Mouse (Mus musculus) bone marrow macrophage, adult 2 months (primary cell): ENCODE measurements at regions not wholly inside any gene's neighbourhood (a gene's known extent, or its start where the extent isn't known, plus 50 kb on each side); places are given as distances from the start of the nearest gene placed in this dataset.
A peak's percentile ranks its signal among the peaks of the same experiment; 100 is the strongest.

Experiments
- H3K27ac ChIP-seq: 2 replicates; pipeline ENCODE4 v1.5.1; 2012; ENCODE audit warnings: low read depth, low read length; ENCODE audit not compliant: insufficient read depth
- H3K4me1 ChIP-seq: 2 replicates; pipeline ENCODE4 v1.6.1; 2012; ENCODE audit warnings: low read length; ENCODE audit not compliant: control insufficient read depth, insufficient read depth
- H3K4me3 ChIP-seq: 2 replicates; pipeline ENCODE4 v1.5.1; 2012; ENCODE audit warnings: mild to moderate bottlenecking, low read length, moderate library complexity; ENCODE audit not compliant: insufficient read depth
- CTCF ChIP-seq: IDR thresholded peaks from 2 replicates; pipeline ENCODE4 v1.5.1; 2012; ENCODE audit warnings: low read depth, mild to moderate bottlenecking, low read length, moderate library complexity
- POLR2A ChIP-seq: IDR thresholded peaks from 2 replicates; pipeline ENCODE4 v1.6.1; 2012; ENCODE audit warnings: mild to moderate bottlenecking, low read depth, low read length, borderline replicate concordance

GRCm38 (mm10) chr6:49582040-49582707 lies 186.8 kb downstream of the Stk31 start:
- Histone ChIP-seq H3K4me3 (no peak overlapping the region), H3K27ac (no peak overlapping the region), H3K4me1 (peaks cover 49% of the 10 kb centered on the region)
- TF ChIP-seq CTCF: no peak
- TF ChIP-seq POLR2A: no peak

DNA sequence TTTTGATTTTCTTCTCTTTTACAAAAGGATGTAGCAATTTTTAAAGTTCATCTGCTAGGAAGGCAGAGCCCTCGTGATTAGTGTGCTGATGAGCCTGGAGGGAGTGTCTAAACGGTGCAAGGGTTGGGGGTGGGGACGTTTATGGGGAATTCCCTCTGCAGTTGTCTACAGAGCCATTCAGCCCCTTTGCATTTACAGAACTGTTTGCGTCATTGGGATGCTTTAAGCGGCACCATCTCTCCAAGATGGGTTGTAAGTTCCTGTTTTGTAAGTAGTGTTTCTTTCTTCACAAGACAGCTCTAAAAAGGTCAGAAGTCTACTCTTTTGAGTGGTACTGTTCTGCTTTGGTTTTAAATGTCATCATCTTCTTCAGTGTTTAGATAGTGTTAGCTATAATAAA lies 191.1 kb downstream of the Stk31 start:
- TF ChIP-seq CTCF (no peak), POLR2A (no peak)
- H3K27ac ChIP-seq: peak overlapping the region; percentile 47
- H3K4me3 ChIP-seq: no peak overlapping the region
- peaks cover 45% of the 10 kb centered on the region for H3K4me1 ChIP-seq

GRCm38 (mm10) chr6:49588677-49589076 lies 193.3 kb downstream of the Stk31 start:
- Histone ChIP-seq H3K4me3 (no peak overlapping the region), H3K4me1 (peaks cover 38% of the 10 kb centered on the region), H3K27ac (no peak overlapping the region)
- TF ChIP-seq CTCF (no peak), POLR2A (no peak)

DNA sequence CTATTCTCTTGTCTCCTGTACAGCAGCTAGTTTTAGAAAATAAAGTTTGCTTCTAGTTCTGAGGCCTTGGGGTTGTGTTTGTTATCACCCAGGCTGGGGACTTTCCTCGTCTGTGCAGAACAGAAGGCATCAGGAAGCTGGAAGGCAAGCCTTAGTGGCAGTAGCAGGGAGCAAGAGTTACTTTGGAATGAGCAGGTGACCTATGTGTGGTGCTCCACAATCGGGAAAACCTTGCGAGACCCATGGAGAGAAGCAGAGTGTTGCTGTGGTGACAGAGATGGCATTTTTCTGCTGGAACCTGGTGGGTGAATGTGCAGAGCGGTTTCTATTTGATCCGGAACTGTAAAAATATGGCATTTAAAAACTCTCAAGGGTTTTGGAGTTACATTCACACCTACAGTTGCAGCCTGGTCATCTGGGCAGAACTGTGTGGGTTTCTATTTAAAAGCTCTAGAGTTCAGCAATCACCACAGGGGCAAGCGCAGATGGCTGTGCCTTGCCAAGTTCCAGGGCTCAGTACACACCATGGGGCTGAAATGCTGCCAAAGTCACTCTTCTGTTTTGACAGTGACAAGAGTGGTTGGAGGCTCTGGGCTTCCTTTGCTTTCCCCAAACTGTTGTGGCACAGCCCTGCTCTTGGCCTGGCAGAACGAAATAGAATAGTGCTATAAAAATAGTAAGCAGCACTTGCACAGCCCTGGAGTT lies 195.7 kb downstream of the Stk31 start:
- TF ChIP-seq CTCF: no peak
- no peak for TF ChIP-seq POLR2A
- Histone ChIP-seq H3K27ac (no peak overlapping the region), H3K4me1 (peaks cover 21% of the 10 kb centered on the region), H3K4me3 (no peak overlapping the region)

- no peak for TF ChIP-seq CTCF
- TF ChIP-seq POLR2A: no peak
Observed at GRCm38 (mm10) chr6:49591632-49592000, 196.2 kb downstream of the Stk31 start.

GRCm38 (mm10) chr6:49592676-49593075 lies 197.3 kb downstream of the Stk31 start:
- Histone ChIP-seq H3K27ac (no peak overlapping the region), H3K4me3 (no peak overlapping the region), H3K4me1 (peaks cover 9% of the 10 kb centered on the region)
- TF ChIP-seq POLR2A: no peak
- no peak for TF ChIP-seq CTCF

More at GRCm38 (mm10) chr6:49591632-49592000, 196.2 kb downstream of the Stk31 start:
- H3K4me3 ChIP-seq: no peak overlapping the region
- H3K27ac ChIP-seq: no peak overlapping the region
- H3K4me1 ChIP-seq: peaks cover 19% of the 10 kb centered on the region

DNA sequence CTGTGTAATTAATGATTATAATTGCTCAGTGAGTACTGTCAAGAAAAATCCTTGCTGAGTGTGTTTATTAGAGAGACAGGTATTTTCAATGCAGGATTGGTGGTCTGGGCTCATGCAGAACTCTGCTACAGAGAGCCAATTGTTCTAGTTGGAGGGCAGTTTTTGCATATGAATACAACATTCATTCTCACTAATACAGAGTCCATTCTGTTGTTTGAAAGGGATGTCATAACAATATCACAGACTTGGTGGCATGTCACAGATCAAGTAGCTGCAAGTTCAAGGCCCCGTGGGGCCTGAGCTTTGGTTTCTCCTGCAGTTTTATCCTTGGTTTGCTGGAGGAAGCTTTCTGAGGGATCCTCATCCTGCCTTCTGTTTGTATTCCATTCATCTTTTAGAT lies 207.8 kb downstream of the Stk31 start:
- H3K4me1 ChIP-seq: peaks cover 5% of the 10 kb centered on the region; the same call in 1 of the 2 replicates
- H3K4me3 ChIP-seq: no peak overlapping the region
- no peak overlapping the region for H3K27ac ChIP-seq
- TF ChIP-seq CTCF: no peak
- TF ChIP-seq POLR2A: no peak

GRCm38 (mm10) chr6:49603844-49604243 lies 208.4 kb downstream of the Stk31 start:
- TF ChIP-seq CTCF: no peak
- TF ChIP-seq POLR2A: no peak
- Histone ChIP-seq H3K4me3 (no peak overlapping the region), H3K4me1 (peaks cover 5% of the 10 kb centered on the region; the same call in 1 of the 2 replicates)

GRCm38 (mm10) chr6:49606028-49606427 lies 210.6 kb downstream of the Stk31 start:
- peaks cover 5% of the 10 kb centered on the region; the same call in 1 of the 2 replicates for H3K4me1 ChIP-seq
- no peak overlapping the region for H3K27ac ChIP-seq
- no peak overlapping the region for H3K4me3 ChIP-seq
- TF ChIP-seq CTCF (no peak), POLR2A (no peak)

More at GRCm38 (mm10) chr6:49603844-49604243, 208.4 kb downstream of the Stk31 start:
- no peak overlapping the region for H3K27ac ChIP-seq

DNA sequence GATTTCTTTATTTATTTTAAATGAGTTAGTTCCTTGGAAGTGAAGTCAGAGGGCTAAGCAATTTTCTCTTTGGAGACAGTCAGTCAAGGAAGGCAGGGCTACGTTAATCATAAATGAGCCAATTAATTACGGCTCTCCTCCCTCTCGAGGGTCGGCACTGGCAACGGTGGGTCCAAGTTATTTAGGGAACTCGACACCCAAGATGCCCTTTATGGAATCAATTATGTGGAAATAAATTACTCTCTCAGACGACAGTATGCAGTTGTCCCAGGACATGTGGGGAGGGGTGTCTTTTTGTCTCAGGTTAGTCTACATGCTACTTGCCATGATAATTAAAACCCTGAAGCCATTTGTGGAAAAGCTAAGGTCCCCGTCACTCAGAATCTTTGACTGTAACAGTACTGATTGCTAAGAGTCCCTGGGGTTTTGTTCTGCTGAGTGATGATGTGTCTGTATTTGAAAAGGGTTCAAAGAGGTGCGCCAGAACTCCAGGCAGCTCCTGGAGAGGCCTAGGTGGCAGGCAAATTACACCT lies 211.3 kb downstream of the Stk31 start:
- TF ChIP-seq POLR2A (no peak), CTCF (no peak)
- H3K4me3 ChIP-seq: no peak overlapping the region
- H3K27ac ChIP-seq: no peak overlapping the region
- peaks cover 5% of the 10 kb centered on the region; the same call in 1 of the 2 replicates for H3K4me1 ChIP-seq

- H3K4me1 ChIP-seq: no peaks in the 10 kb centered on the region
- no peak for TF ChIP-seq CTCF
- TF ChIP-seq POLR2A: no peak
- H3K4me3 ChIP-seq: no peak overlapping the region
- H3K27ac ChIP-seq: no peak overlapping the region
Observed at GRCm38 (mm10) chr6:49624080-49624479, 198.4 kb upstream of the Npy start.
